Mouse (Mus musculus): Measurements from ENCODE around the gene Snapc2.

The Snapc2 gene

GRCm38 (mm10) chr8:4252934-4253841 lies at the start of gene Snapc2:
Snapc2 (plus strand) TSS chr8:4253080.
- DNase-seq (ENCODE audit: low spot score): peak; percentile 95

- no peak for DNase-seq (ENCODE audit: low spot score)
Measured at GRCm38 (mm10) chr8:4205246-4206123, 47.4 kb upstream of the Snapc2 start.

- no peak for DNase-seq (ENCODE audit: low spot score)
Measured at GRCm38 (mm10) chr8:4206182-4207015, 46.5 kb upstream of the Snapc2 start.

- DNase-seq (ENCODE audit: low spot score): no peak
Measured at GRCm38 (mm10) chr8:4207016-4207350, 45.9 kb upstream of the Snapc2 start.

DNA sequence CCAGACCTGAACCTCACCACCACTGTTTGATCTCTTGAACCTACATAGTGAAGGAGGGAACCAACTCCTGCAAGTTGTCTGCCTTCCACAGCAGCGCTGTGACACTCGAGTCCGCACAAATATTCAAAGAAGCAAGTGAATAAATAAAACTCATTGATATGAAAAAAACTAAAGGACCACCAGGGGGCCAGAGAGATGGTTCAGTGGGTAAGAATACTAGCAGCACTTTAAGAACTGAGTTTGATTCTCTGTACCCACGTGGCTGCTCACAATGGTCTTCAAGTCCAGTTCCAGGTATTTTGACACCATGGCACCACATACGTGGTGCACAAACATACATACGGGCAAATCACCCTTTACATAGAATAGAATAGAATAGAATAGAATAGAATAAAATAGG lies 41.8 kb upstream of the Snapc2 start:
- DNase-seq (ENCODE audit: low spot score): no peak

DNA sequence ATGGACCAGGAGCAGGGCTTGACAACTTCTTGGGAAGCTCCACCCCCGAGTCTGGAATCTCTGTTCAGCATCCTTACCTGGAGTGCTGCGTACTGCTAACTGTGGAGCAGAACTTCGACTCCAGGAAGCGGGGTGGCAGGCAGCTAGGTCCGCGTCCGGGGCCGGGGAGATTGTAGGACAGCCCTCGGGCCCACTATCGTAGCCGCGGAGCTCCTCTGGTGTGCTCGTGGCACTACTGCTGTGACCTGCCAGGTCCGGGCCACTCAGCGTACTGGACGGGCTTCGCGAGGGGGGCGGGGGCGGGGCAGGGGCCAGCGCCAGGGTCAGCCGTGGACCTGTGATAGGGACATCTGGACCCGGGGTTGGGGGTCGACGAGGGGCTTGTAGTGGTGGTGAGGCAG lies 40.1 kb upstream of the Snapc2 start:
- no peak for DNase-seq (ENCODE audit: low spot score)

- DNase-seq (ENCODE audit: low spot score): no peak
Measured at GRCm38 (mm10) chr8:4213210-4214005, 39.5 kb upstream of the Snapc2 start.

DNA sequence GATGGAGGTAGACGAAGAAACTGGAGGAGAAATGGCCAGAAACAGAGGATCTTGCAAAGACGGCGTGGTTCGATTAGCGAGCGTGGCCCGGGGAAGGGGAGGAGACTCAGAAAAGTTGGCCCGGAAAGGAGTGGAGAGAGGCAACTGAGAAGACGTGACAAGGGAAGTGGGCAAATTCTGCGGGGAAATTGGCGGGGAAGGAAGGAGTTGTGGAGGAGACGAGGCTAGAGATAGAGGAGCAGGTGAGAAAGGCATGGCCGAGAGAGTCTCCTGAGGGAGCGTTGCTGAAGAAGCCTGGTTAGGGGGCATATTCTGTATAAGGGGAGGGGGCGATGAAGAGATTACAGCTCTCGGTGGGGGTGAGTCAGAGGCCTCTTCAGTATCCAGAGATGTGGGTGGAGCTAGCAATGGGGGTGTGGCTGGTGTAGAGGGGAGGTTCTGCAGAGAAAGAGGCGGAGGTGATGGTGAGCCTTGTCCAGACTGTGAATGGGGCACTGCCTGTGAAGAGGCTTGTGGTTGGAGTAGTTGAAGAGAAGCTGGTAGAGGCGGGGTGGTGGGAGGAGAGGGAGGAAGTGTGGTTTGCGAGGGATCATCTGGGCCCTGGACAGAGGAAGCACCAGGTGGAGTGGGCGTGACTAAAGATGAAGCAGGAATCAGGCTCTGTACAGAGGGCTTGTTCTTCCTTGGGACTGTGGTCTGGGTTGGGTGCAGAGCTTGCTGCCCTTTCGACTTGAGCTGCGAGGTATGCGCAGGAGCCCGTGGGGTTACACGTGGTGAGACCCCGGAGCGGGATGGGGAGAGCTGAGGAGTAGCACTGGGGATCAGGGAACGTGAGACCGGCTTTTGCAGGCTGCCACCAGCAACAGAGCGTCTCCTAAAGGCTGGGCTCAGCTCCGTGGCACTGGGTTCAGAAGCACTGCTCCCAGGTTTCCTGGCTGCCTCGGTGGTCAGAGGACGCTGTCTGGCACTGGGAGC lies 38.6 kb upstream of the Snapc2 start:
- no peak for DNase-seq (ENCODE audit: low spot score)

GRCm38 (mm10) chr8:4216296-4216695 lies 36.6 kb upstream of the Snapc2 start:
- no peak for DNase-seq (ENCODE audit: low spot score)

- no peak for DNase-seq (ENCODE audit: low spot score)
Measured at GRCm38 (mm10) chr8:4216791-4217621, 35.9 kb upstream of the Snapc2 start, which contains the start of gene Prr36. Prr36 (minus strand) TSS chr8:4217459.

GRCm38 (mm10) chr8:4219617-4220016 lies 33.3 kb upstream of the Snapc2 start:
- DNase-seq (ENCODE audit: low spot score): no peak

DNA sequence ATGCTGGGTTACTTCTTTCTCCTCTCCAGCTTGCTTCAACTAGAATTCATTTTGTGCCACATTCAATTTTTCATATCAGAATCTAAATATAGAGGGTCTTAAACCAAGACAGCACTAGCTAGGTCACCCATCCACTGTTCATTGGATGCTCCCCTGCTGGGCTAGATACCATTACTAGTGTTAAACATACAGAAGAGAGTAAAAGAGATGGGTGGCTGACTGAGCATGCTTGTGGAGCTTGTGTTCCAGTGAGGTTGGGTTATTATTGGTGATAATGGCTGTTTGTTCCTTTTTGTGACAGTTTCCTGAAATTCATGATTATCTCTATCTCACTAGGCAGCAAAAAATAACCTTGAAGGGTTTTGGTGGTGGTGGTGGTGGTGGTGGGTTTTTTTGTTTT lies 30.8 kb upstream of the Snapc2 start:
- DNase-seq (ENCODE audit: low spot score): no peak

DNA sequence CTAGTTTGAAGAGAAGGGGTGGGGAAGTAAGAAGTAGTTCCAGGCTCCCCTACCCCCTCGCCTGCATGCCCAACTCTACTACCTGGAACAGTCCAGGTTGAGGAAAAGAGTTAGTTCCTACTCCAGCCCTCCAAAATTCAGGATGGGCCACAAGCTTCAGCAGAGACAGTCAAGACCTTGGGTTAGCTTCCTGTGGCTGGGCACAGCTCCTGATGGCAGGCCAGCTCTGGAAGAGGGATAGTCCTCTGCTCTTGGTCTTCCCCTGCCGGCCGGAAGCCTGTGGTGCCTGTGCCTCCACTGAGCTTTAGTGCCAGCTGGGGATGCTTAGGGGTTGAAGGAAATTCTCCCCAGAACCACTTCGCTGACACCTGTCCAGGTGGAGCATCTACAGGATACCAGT lies 26.6 kb upstream of the Snapc2 start:
- no peak for DNase-seq (ENCODE audit: low spot score)

DNA sequence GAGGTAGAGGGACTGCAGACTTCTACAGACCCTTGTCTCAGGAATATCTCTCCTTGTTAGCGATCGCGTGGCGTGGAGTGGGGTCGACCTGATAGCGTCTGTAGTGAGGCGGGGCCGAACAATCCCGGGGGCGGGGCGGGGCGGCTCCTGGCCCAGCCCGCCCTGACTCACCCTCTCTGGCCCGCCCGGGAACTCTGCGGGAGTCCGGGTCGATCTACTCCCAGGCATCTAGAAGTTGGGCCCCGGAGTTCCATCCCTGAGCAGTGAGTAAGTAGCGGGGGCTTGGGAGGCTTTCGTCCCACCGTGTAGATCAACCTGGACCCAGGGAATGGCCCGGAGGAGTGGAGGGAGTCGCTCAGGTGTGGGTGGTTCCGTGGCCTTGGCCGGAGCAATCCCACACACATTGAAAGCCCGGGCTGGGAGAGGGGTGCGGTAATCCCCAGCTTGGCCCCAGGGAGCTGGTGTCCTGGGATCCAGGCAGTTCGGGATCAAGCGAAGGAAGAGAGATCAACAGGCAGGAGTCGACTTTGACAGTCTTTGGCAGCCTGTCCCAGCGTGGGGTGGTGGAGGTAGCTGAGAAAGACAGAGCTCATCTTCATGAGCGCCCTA lies 26.0 kb upstream of the Snapc2 start, which contains the start of gene Lrrc8e:
TSS of gene Lrrc8e (plus strand) at position 89 of the 609 bp plus-strand sequence.
- DNase-seq (ENCODE audit: low spot score): no peak

DNA sequence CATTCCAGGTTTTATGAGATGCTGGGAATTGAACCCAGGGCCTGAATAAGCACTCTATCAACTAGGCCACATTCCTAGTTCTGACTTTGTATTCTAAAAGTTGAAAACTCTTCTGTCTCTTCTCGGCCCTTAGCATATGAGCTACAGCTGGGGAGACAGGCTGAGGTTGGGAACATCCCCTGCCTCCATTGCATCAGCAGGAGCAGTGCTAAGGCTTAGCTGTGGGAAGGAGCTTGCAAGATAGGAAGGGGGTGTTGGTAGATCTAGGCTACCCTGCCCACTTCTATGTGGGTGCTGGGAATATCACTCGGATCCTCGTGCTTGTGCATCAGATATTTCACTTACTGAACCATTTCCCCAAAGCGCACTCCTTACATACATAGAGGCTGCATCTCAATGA lies 25.0 kb upstream of the Snapc2 start:
- DNase-seq (ENCODE audit: low spot score): no peak

- no peak for DNase-seq (ENCODE audit: low spot score)
Measured at GRCm38 (mm10) chr8:4229784-4230183, 23.1 kb upstream of the Snapc2 start.

DNA sequence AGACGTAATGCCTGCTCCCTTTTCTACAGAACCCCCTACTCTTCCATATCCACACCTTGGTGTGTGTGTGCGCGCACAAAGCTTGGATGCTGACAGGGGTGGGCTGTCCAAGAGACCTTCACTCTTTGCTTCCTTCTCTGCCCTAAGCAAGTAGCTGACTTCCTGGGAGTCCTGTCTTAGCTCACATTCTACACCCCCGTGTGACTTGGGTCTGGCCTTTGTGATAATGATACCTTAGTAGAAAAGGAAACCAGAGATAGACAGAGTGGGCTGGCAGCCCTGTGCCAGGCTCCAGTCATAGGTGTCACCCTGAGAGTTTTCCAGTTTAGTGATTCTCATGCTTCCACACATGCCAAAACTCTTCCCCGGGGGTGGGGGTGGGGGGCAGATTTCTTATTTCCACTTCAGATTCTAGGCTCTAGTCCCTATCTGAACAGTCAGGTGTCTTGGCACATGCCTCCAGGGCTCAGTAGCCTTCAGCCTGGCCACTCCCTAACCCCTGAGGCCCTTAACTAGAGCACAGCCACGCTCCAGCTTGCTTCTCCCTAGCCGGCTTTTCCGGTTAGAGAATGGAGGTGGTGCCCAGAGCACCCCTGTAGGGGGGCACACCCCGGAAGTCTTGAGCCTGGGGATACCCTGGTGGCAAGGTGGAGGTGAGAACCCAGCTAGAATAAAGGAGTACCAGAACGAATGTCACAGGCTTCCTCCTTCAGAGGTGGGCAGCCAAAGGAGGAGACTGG lies 22.1 kb upstream of the Snapc2 start:
- DNase-seq (ENCODE audit: low spot score): no peak

Data from layer of hippocampus, adult 11-12 months (tissue).